Mouse (Mus musculus) bone marrow, adult 2 months (tissue): ENCODE results near the gene Fli1. TPM values are rescaled to one million over a fixed set of nuclear protein-coding genes. Genes with fewer than 3 reads are reported as not detected.

Source experiments
- H3K27ac ChIP-seq: fragments of 200-500 bp; 2 replicates; pipeline ENCODE4 v1.5.1; 2012; ENCODE audit warnings: low read depth, mild to moderate bottlenecking, control low read depth, inconsistent platforms, low read length; ENCODE audit not compliant: control insufficient read depth, poor library complexity, insufficient read depth
- H3K4me1 ChIP-seq: fragments of 200-500 bp; 2 replicates; pipeline ENCODE4 v1.6.1; 2011; ENCODE audit warnings: low read length; ENCODE audit not compliant: control insufficient read depth, insufficient read depth
- H3K4me3 ChIP-seq: fragments of 200-500 bp; replicated peaks from 2 replicates; pipeline ENCODE3; 2011; ENCODE audit warnings: mild to moderate bottlenecking, low read depth, low read length, control low read depth; ENCODE audit not compliant: control insufficient read depth
- CTCF ChIP-seq: fragments of 200-500 bp; IDR thresholded peaks from 2 replicates; pipeline ENCODE4 v1.5.1; 2011; ENCODE audit warnings: low read length, control low read depth; ENCODE audit not compliant: control insufficient read depth, insufficient read depth
- POLR2A ChIP-seq: fragments of 200-500 bp; IDR thresholded peaks from 2 replicates; pipeline ENCODE4 v1.6.1; 2011; ENCODE audit warnings: low read depth, mild to moderate bottlenecking, control low read depth, low read length, borderline replicate concordance; ENCODE audit not compliant: control insufficient read depth
- WGBS: fragments of 180-500 bp; shearing (Covaris S2); methylation state at CpG from one replicate; pipeline ENCODE4 v1.1.7; 2018; 5-methylcytosine and 5-hydroxymethylcytosine counted together
- polyA plus RNA-seq: library from polyadenylated mRNA; stranded (reverse); fragments of >200 nt; gene quantifications from 2 replicates; pipeline ENCODE4 v1.2.4, GENCODE M21; 2011; ENCODE audit warnings: low replicate concordance; ENCODE audit not compliant: missing spikeins, insufficient read depth, insufficient read length

The Fli1 gene
- polyA plus RNA-seq, 1 experiment: 33.9 TPM

- Histone ChIP-seq H3K4me1 (no peaks in the 10 kb centered on the region; the same call in 1 of the 2 replicates), H3K4me3 (no peak overlapping the region), H3K27ac (no peak overlapping the region)
- 73% methylated on average over 4 of the region's 4 CpGs for WGBS
- TF ChIP-seq POLR2A (no peak), CTCF (no peak)
Measured at GRCm38 (mm10) chr9:32573638-32574037, 31.0 kb upstream of the Fli1 start.

GRCm38 (mm10) chr9:32571676-32572075 is 29.0 kb upstream of the Fli1 start:
- TF ChIP-seq CTCF (no peak), POLR2A (no peak)
- Histone ChIP-seq H3K4me3 (no peak overlapping the region), H3K27ac (no peak overlapping the region), H3K4me1 (peaks cover 1% of the 10 kb centered on the region; the same call in 1 of the 2 replicates)
- WGBS: 67% methylated on average over 4 of the region's 4 CpGs

- H3K4me1 ChIP-seq: peaks cover 1% of the 10 kb centered on the region; the same call in 1 of the 2 replicates
- no peak for TF ChIP-seq POLR2A
- TF ChIP-seq CTCF: no peak
- no peak overlapping the region for H3K27ac ChIP-seq
- WGBS: 54% methylated on average over 5 of the region's 5 CpGs
- H3K4me3 ChIP-seq: no peak overlapping the region
Measured at GRCm38 (mm10) chr9:32570547-32570946, 27.9 kb upstream of the Fli1 start.

GRCm38 (mm10) chr9:32569261-32569660 is 26.6 kb upstream of the Fli1 start:
- H3K4me3 ChIP-seq: no peak overlapping the region
- TF ChIP-seq CTCF (no peak), POLR2A (no peak)
- 81% methylated on average over 4 of the region's 4 CpGs for WGBS
- H3K4me1 ChIP-seq: peaks cover 1% of the 10 kb centered on the region; the same call in 1 of the 2 replicates
- no peak overlapping the region for H3K27ac ChIP-seq

- WGBS: 75% methylated on average over 7 of the region's 7 CpGs
- no peak overlapping the region for H3K27ac ChIP-seq
- H3K4me1 ChIP-seq: peaks cover 4% of the 10 kb centered on the region; the same call in 1 of the 2 replicates
Measured at GRCm38 (mm10) chr9:32567603-32568002, 24.9 kb upstream of the Fli1 start.

GRCm38 (mm10) chr9:32565309-32565708 is 22.6 kb upstream of the Fli1 start:
- WGBS: 71% methylated on average over 3 of the region's 3 CpGs
- TF ChIP-seq POLR2A (no peak), CTCF (no peak)

More at GRCm38 (mm10) chr9:32567603-32568002, 24.9 kb upstream of the Fli1 start:
- TF ChIP-seq CTCF: no peak
- TF ChIP-seq POLR2A: no peak
- H3K4me3 ChIP-seq: no peak overlapping the region

GRCm38 (mm10) chr9:32562837-32563236 is 20.2 kb upstream of the Fli1 start:
- Histone ChIP-seq H3K27ac (no peak overlapping the region), H3K4me3 (no peak overlapping the region), H3K4me1 (peaks cover 2% of the 10 kb centered on the region; the same call in 1 of the 2 replicates)
- 48% methylated on average over 4 of the region's 4 CpGs for WGBS
- TF ChIP-seq POLR2A: no peak
- no peak for TF ChIP-seq CTCF

More at GRCm38 (mm10) chr9:32565309-32565708, 22.6 kb upstream of the Fli1 start:
- no peak overlapping the region for H3K27ac ChIP-seq
- no peak overlapping the region for H3K4me3 ChIP-seq
- H3K4me1 ChIP-seq: peaks cover 4% of the 10 kb centered on the region; the same call in 1 of the 2 replicates

GRCm38 (mm10) chr9:32562409-32562808 is 19.7 kb upstream of the Fli1 start:
- no peak for TF ChIP-seq POLR2A
- no peak for TF ChIP-seq CTCF
- Histone ChIP-seq H3K27ac (no peak overlapping the region), H3K4me3 (peak overlapping the region; percentile 7), H3K4me1 (peaks cover 2% of the 10 kb centered on the region; the same call in 1 of the 2 replicates)
- WGBS: 3% methylated on average over 9 of the region's 9 CpGs
